Mouse (Mus musculus) cerebral cortex, adult 2 months (tissue): ENCODE measurements around the gene Ttll10.

Experiments
- WGBS: fragments of 180-500 bp; shearing (Covaris S2); methylation state at CpG from one replicate; pipeline ENCODE4 v1.1.7; 2018; 5-methylcytosine and 5-hydroxymethylcytosine counted together

Ttll10 gene

GRCm38 (mm10) chr4:156065156-156065894 lies 6.1 kb upstream of the Ttll10 start:
- WGBS, result 91% methylated on average over 10 of the region's 10 CpGs

GRCm38 (mm10) chr4:156064510-156064897 lies 5.3 kb upstream of the Ttll10 start:
- 78% methylated on average over 9 of the region's 9 CpGs for whole genome bisulfite sequencing

GRCm38 (mm10) chr4:156063861-156064509 lies 4.8 kb upstream of the Ttll10 start:
- 47% methylated on average over 4 of the region's 4 CpGs for WGBS

GRCm38 (mm10) chr4:156059713-156060112 lies 499 bp upstream of the Ttll10 start:
- WGBS, result 68% methylated on average over 10 of the region's 10 CpGs

GRCm38 (mm10) chr4:156058826-156059225 lies 388 bp downstream of the Ttll10 start:
- WGBS, result 74% methylated on average over 9 of the region's 9 CpGs

- 74% methylated on average over 10 of the region's 10 CpGs for WGBS
These were observed 1.5 kb downstream of the Ttll10 start for GRCm38 (mm10) chr4:156057702-156058101.

- 92% methylated on average over 5 of the region's 5 CpGs for WGBS
These were observed 4.0 kb downstream of the Ttll10 start for GRCm38 (mm10) chr4:156055173-156055572.

GRCm38 (mm10) chr4:156054606-156055005 lies 4.6 kb downstream of the Ttll10 start:
- WGBS, result 95% methylated on average over 6 of the region's 6 CpGs

GRCm38 (mm10) chr4:156054130-156054529 lies 5.1 kb downstream of the Ttll10 start:
- 83% methylated on average over 4 of the region's 4 CpGs for WGBS

GRCm38 (mm10) chr4:156053113-156053512 lies 6.1 kb downstream of the Ttll10 start:
- WGBS, result 57% methylated on average over 4 of the region's 4 CpGs

GRCm38 (mm10) chr4:156050391-156050980 lies 8.7 kb downstream of the Ttll10 start:
- 80% methylated on average over 6 of the region's 6 CpGs for WGBS

- WGBS, result 82% methylated on average over 3 of the region's 3 CpGs
These were observed 9.4 kb downstream of the Ttll10 start for GRCm38 (mm10) chr4:156049779-156050178.

GRCm38 (mm10) chr4:156044754-156045153 lies 14.5 kb downstream of the Ttll10 start:
- WGBS, result 82% methylated on average over 5 of the region's 5 CpGs

- 7% methylated on average over 25 of the region's 25 CpGs for WGBS
These were observed 24.3 kb downstream of the Ttll10 start for GRCm38 (mm10) chr4:156034901-156035300.

- 69% methylated on average over 4 of the region's 4 CpGs for WGBS
These were observed 24.9 kb downstream of the Ttll10 start for GRCm38 (mm10) chr4:156034301-156034700.

GRCm38 (mm10) chr4:156033476-156034119 lies 25.6 kb downstream of the Ttll10 start:
- WGBS, result 37% methylated on average over 6 of the region's 6 CpGs

- 89% methylated on average over 4 of the region's 4 CpGs for WGBS
These were observed 26.4 kb downstream of the Ttll10 start for GRCm38 (mm10) chr4:156032856-156033255.

GRCm38 (mm10) chr4:156031593-156032391 lies 27.4 kb downstream of the Ttll10 start:
- WGBS, result 2% methylated on average over 24 of the region's 24 CpGs

GRCm38 (mm10) chr4:156031255-156031592 lies 28.0 kb downstream of the Ttll10 start:
- WGBS, result 4% methylated on average over 7 of the region's 7 CpGs

GRCm38 (mm10) chr4:156030651-156031118 lies 28.5 kb downstream of the Ttll10 start:
- 35% methylated on average over 9 of the region's 9 CpGs for WGBS

GRCm38 (mm10) chr4:156028580-156028979 lies 30.6 kb downstream of the Ttll10 start:
- WGBS, result 90% methylated on average over 7 of the region's 7 CpGs

GRCm38 (mm10) chr4:156026013-156026412 lies 33.2 kb downstream of the Ttll10 start, which contains the start of gene Tnfrsf18:
Gene Tnfrsf18 (plus strand): TSS chr4:156026164.
- 19% methylated on average over 4 of the region's 4 CpGs for WGBS
